Mouse (Mus musculus): ENCODE data around the gene C77080.

DNA sequence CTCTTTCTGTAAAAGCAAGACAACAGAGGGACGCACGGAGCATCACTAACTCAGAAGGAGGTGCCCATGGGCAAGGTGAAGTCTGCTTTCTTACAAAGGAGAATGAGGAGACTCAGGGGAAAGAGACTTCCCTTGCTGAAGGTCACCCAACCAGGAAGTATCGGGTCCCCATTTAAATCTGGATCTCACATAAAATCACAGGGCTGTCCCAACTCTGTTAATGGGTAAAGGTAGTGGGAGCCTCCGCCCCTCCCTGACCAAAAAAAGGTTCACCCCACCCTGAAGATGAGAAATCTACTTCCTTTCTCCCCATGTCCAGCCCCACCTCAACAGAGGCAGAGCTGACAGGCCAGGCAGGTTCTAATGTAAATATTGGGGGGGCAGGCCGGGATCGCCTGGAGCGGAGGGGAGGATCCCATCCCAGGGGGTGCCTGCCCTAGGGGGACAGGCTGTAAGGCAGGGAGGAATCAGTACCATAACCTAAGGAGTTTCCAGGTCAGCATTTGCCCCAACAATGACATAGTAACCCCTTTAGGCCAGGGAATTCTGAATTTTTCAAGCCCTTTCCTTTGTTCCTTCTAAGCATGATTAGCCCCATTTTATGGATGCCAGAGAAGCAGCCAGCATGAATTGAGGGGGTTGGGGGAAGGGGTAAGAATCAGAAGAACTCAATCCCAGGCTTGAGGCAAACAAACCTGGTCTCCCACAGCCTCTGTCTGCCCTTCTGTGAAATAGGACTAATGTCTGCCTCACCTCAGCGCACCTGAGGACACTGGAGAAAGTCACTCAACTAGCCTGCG is 28.4 kb downstream of the C77080 start:
- TF ChIP-seq EP300 (IDR thresholded peaks at IDR 0.05; ENCODE audit: low read depth) (no peak), CTCF (IDR thresholded peaks at IDR 0.05; ENCODE audit: low read depth) (no peak)
